Mouse (Mus musculus) embryo, embryonic 11 days (tissue): ENCODE results near the gene Chrna5.
A peak's percentile ranks its signal among the peaks of the same experiment; 100 is the strongest.

Experiments
- DNase-seq: peaks from one replicate; pipeline ENCODE4 v3.0.0-alpha.2; 2015

Gene Chrna5

DNA sequence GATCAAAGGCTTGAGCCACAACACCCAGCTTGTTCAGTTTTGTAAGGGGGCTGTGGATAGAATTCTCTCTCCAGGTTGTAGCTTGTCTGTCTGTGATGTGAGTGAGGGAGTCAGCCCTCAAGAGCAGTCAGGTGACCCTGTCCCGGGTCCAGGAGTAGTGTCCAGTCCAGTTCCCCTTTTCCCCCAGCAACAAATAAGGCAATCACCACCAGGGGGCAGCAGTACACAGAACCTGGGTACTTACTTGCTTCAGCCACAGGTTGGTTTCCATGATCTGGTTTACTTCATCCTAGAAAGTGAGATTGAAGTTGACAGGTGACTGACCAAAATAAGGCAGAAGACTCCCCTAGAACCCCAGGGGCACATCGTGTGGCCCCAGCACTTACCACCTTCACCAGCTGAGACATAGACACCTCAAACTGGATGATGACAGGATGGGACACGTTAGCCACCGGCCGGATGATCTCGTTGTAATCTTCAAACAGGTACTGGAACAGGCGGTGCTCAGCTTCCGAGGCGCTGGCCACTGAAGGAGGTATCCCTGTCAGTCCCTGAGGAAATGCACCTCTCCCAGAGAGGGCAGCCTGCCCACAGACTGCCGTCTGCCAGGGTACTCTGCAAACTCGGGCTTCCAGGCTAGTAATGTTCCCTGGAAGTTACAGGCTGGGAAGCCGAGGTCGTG is 43.4 kb downstream of the Chrna5 start:
- DNase-seq: peak; percentile 87

DNA sequence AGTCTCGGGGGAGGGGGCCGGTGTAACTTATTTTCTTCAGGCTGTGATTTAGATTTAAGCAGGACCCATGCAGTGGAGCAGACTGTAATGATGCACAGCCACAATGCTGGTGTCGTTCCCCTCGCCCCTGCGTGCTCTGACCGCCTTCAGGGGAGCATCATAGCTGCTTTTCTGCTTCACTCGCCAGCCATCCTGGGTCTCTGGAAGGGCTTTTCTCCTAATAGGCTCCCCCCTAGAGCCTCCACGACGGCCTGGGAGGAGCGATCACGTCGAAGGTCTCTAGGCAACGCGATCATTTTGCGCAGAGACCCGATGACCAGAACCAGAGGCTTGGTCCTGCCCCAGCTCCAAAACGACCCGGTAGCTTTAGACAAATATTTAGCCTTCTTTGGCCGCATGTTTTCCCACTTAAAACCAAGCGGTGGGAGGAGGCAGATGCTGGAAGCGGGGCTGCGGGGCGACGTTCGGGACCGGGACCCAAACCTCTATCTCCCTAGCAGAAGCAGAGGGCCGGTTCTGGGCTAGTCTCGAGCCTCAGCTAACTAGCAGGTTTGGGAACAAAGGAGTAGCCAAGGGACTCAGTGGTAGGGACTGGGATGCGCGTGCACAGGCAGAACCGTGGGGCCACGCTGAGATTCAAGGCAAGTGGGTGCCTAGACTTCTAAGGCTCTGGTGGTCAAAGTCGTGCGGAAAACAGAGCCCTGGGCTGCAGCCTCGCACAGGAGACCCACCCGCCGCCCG is 45.0 kb downstream of the Chrna5 start:
- peak; percentile 31 for DNase-seq

DNA sequence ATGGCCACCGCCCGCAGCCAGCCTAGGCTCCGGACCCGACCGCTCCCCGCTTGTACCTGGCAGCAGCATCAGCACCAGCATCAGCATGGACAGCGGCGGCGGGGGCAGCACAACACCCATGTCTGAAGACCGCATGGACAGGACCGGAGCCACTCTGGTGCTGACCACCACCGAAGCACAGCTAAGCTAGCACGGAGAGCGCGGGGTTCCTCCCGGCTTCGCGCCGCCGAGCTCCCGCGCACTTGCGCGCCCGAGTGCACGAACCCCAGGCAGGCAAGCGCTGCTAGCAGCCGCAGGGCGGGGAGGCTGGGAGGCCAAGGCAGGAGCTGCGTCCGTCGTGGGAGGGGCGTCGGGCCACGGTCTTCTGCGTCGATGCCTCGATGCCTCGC is 45.6 kb downstream of the Chrna5 start, which contains the start of gene Chrna3:
Gene Chrna3, minus strand, starts transcription at position 288 of the 389 bp plus-strand sequence.
- peak; percentile 72 for DNase-seq

DNA sequence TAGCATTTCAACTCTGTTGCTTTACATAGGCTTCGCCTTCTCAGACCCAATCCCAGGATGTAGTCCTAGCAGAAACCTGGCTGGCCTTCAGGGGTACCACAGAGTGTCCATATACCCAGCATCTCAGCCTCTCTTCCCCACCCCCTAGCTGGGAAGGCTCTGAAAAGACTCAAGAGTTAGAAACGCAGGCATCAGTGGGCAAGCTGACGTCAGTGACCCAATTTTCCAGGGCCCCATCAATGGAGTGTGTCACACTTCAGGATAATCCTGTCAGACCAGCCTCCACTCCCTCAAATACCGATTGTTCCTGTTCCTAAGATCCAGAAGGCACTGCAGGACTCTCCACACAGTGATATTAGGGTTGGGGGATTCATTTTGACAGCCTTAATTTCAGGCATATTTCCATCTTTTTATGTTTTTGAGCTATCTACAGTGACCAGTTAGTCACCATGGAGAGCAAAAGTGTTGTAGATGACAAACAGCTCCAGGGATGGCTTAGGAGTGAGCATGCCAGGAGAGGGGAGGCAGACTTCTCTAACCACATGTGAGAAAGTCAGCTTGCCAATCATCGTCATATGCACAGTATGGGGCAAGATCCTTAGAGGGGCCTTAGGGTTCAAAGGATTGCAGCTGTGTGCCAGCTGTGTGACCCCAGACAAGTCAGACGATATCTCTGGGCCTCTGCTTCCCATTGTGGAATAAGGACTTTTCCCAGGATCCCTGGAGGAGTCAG is 50.9 kb downstream of the Chrna5 start:
- DNase-seq: no peak

GRCm38 (mm10) chr9:55038948-55039347 is 58.3 kb downstream of the Chrna5 start:
- DNase-seq: no peak

- no peak for DNase-seq
Measured at GRCm38 (mm10) chr9:55039983-55040382, 59.3 kb downstream of the Chrna5 start.

DNA sequence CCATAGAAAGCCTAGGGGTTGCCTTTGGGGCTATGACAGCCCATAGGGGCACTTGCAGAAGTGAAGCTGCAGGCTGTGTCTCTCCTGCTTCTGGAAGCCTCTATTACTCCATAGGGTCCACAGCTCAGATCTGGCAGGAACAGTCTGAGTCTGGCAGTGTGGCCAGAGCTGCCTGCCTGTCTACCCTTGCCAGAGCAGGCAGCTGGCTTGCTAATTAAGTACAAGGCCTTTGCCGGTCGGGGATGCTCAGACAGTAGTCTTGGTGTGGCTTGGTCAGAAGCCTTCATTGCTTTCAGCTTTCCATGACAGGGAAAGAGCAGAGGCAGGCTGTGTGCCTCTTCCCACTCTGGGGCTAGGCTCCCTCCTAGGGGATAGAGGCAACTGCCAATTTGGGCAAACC is 60.7 kb downstream of the Chrna5 start:
- DNase-seq: no peak

DNA sequence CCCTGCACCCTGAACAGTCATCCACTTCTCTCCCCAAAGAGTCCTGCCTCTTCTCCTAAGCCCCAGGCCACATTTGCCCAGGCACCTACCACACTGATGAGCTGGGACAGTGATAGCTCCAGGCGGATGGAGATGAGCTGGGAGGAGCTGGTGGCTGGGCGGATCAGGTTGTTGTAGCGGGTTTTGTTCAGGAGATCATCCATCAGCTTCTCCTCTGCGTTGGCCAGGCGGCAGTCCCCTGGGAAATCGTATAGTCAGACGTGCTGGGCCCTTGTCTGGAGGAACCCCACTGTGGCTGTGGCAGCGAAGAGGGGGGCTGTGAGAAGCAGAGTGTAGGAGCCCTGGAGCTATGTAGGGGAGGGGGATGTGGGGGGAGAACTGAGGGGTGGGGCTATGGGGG is 63.0 kb downstream of the Chrna5 start:
- peak; percentile 57 for DNase-seq

DNA sequence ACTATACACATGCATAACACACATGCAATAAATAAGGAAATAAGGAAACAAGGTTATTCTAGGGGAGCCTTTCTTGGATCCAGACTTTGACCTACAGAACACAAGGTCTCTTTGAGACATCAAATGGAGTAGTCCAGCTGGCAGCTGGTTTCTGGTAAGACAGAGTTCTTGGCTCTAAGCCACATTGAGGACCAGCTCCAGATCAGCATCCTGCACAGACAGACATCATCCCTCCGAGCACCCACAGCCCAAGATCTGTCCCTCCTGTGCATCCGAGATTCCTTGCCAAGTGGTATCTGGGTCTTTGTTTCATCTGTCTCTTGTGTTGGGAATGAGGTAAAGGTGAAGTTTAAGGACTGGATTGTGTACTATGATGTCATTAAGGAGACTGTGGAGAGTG is 64.3 kb downstream of the Chrna5 start:
- DNase-seq: no peak

DNA sequence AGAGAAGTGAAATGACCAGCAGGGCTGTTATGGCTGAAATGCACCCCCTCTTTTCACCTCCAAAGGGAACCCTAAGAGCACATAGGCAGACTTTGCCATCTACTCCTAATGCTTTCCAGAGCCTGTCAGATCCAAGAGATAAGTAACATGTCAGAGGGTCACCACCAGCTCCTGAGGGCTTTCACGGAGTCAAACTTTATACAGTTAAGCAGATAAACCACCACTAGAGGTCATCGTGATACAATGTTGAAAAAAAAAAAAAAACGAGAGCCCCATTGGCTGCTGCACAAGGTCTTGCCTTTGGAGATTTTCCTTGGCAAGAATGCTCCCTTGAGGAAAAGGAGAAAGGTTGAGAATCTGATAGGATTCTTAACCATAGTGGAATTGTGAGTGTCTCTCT is 66.1 kb downstream of the Chrna5 start:
- peak; percentile 70 for DNase-seq

DNA sequence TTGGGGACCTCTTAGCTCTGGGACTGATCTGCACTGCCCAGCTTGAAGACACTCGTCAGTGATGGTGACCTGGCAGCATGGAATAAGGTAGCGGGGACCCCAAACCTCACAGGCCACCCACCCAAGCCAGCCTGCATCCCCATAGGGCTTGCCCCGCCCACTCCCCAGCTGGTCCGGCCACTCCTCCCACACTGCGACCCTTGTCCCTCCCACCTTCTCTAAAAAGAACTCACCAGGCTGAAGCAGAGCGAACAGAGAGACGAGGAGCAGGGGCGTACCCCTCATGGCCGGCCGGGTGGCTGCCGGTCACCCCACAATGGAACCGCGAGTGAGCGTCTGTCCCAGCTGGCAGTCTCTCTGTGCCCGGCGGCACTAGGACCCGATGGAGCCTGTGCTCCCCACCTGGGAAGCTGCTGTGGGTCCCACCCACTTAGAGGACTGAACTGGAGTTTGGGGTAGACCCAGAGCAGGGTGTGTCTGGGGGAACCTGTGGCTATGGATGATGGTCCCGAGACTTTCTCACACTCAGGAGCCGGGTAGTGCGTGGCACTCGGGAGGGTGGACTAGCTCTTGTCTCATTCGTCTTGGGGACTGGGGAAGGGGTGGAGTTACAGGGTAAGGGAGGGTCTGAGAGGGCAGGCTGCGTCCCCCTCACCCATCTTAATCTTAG is 67.7 kb downstream of the Chrna5 start, which contains the start of gene Chrnb4:
Gene Chrnb4, minus strand, starts transcription at position 569 of the 670 bp plus-strand sequence.
- DNase-seq: peak; percentile 63

DNA sequence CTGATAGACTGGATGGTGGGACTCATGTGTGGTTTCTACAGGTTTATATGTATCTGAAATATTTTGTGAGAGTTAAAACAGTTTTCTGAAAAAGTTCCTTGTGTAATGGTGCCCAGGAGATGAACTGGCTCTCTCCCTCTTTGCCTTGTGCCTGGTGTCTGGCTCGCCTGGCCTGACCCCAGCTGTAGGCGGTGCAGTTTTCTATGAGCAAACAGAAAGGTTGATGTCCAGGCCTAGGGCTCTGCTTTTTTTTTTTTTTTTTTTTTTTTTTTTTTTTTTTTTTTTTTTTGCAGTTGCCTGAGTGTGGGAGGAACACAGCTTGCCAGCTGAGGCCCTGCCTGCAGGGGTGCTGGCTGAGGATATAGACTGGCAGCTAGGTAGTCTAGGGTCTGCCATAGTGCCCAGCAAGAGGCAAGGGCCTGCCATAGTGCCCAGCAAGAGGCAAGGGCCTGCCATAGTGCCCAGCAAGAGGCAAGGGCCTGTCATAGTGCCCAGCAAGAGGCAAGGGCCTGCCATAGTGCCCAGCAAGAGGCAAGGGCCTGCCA is 74.8 kb downstream of the Chrna5 start:
- no peak for DNase-seq
